Comparison of ENCODE assay signal across 12 mouse cellular contexts in genomic region chr9:95744845-95745613, GRCm38 (mm10). TPM values are rescaled to one million over a fixed set of nuclear protein-coding genes. Genes with fewer than 3 reads are reported as not detected.
A peak's percentile ranks its signal among the peaks of the same experiment; 100 is the strongest.
DNase-seq lines count a peak whose midpoint lies in the region; ATAC-seq and TF ChIP-seq lines count a peak whose summit lies in the region.
"Had no signal": no experiment of that assay in that cellular context is flagged by ENCODE, and none has a peak within 500 bp of the region (broad histone marks: within the 10 kb centered on the region; RNA-seq: fewer than 3 reads in every experiment).

No protein-coding gene starts in this region.

- H3K4me1 ChIP-seq in hindbrain, postnatal 0 days (ENCODE audit: insufficient read depth, low read length) = peaks cover 6% of the 10 kb centered on the region; the same call in 1 of the 2 replicates
- H3K4me1 ChIP-seq in hindbrain, embryonic 14.5 days (replicated peaks; ENCODE audit: control insufficient read depth, insufficient read depth, low read length) = peaks cover 15% of the 10 kb centered on the region
- no peaks in the 10 kb centered on the region for H3K4me1 ChIP-seq in lung, postnatal 0 days (ENCODE audit: insufficient read depth, low read depth, low read length)
- H3K4me1 ChIP-seq in lung, adult 2 months (ENCODE audit: control insufficient read depth, insufficient read depth, low read length) = no peaks in the 10 kb centered on the region; the same call in 1 of the 2 replicates
- peaks cover 6% of the 10 kb centered on the region; the same call in 1 of the 2 replicates for H3K4me1 ChIP-seq in thymus, adult 2 months (replicated peaks; ENCODE audit: control insufficient read depth, insufficient read depth, low read length)
- H3K4me1 ChIP-seq: hindbrain, embryonic 12.5 days had no signal

- H3K27me3 ChIP-seq in hindbrain, postnatal 0 days (ENCODE audit: insufficient read depth, low read length) = no peaks in the 10 kb centered on the region
- no peaks in the 10 kb centered on the region for H3K27me3 ChIP-seq in hindbrain, embryonic 14.5 days (ENCODE audit: control insufficient read depth, insufficient read depth, low read length)
- H3K27me3 ChIP-seq in lung, postnatal 0 days (replicated peaks; ENCODE audit: insufficient read depth, low read length) = no peaks in the 10 kb centered on the region
- H3K27me3 ChIP-seq in thymus, adult 2 months (ENCODE audit: control insufficient read depth, insufficient read depth, low read length) = no peaks in the 10 kb centered on the region; the same call in 1 of the 2 replicates
- H3K27me3 ChIP-seq: hindbrain, embryonic 12.5 days; neural tube, embryonic 15.5 days had no signal

- TF ChIP-seq POLR2A in lung, adult 2 months (IDR thresholded peaks at IDR 0.05; ENCODE audit: borderline replicate concordance, extremely low read depth, low read depth, low read length) = no peak
- no peak for TF ChIP-seq POLR2A in thymus, adult 2 months (IDR thresholded peaks at IDR 0.05; ENCODE audit: control insufficient read depth, extremely low read depth, insufficient read depth, low read length, poor library complexity)

- no peaks in the 10 kb centered on the region for H3K9me3 ChIP-seq in hindbrain, postnatal 0 days (ENCODE audit: low read length)
- no peaks in the 10 kb centered on the region for H3K9me3 ChIP-seq in hindbrain, embryonic 14.5 days (ENCODE audit: control insufficient read depth, low read length)
- no peaks in the 10 kb centered on the region for H3K9me3 ChIP-seq in lung, postnatal 0 days (ENCODE audit: low read length)
- H3K9me3 ChIP-seq: heart, embryonic 13.5 days; hindbrain, embryonic 12.5 days; neural tube, embryonic 15.5 days had no signal

- 0 out of 2 replicates have a peak overlapping the region, but pooled peaks have one; percentile 3 for H3K4me2 ChIP-seq in hindbrain, postnatal 0 days (ENCODE audit: low read depth, low read length)
- no peak overlapping the region for H3K4me2 ChIP-seq in hindbrain, embryonic 14.5 days (replicated peaks)
- H3K4me2 ChIP-seq in lung, postnatal 0 days (replicated peaks; ENCODE audit: low read depth, low read length) = no peak overlapping the region
- H3K4me2 ChIP-seq: heart, embryonic 13.5 days; hindbrain, embryonic 12.5 days; neural tube, embryonic 15.5 days had no signal

- H3K36me3 ChIP-seq in hindbrain, postnatal 0 days (ENCODE audit: insufficient read depth, low read length) = no peaks in the 10 kb centered on the region
- no peaks in the 10 kb centered on the region for H3K36me3 ChIP-seq in hindbrain, embryonic 14.5 days (replicated peaks; ENCODE audit: control insufficient read depth, insufficient read depth)
- H3K36me3 ChIP-seq in lung, postnatal 0 days (ENCODE audit: insufficient read depth, low read length) = no peaks in the 10 kb centered on the region
- no peaks in the 10 kb centered on the region for H3K36me3 ChIP-seq in thymus, adult 2 months (ENCODE audit: control insufficient read depth, insufficient read depth, low read length)
- H3K36me3 ChIP-seq: heart, embryonic 13.5 days; hindbrain, embryonic 12.5 days; neural tube, embryonic 15.5 days had no signal

- no peak overlapping the region for H3K9ac ChIP-seq in hindbrain, postnatal 0 days (replicated peaks; ENCODE audit: low read length)
- no peak overlapping the region for H3K9ac ChIP-seq in hindbrain, embryonic 14.5 days
- H3K9ac ChIP-seq in lung, postnatal 0 days (replicated peaks; ENCODE audit: low read depth) = no peak overlapping the region
- H3K9ac ChIP-seq: heart, embryonic 13.5 days; hindbrain, embryonic 12.5 days; neural tube, embryonic 15.5 days had no signal

- H3K27ac ChIP-seq in hindbrain, postnatal 0 days = no peak overlapping the region
- H3K27ac ChIP-seq in hindbrain, embryonic 14.5 days = no peak overlapping the region
- H3K27ac ChIP-seq in lung, postnatal 0 days (ENCODE audit: low read length) = no peak overlapping the region
- no peak overlapping the region for H3K27ac ChIP-seq in thymus, adult 2 months (ENCODE audit: control insufficient read depth, insufficient read depth, low read length)
- H3K27ac ChIP-seq: heart, embryonic 13.5 days; hindbrain, embryonic 12.5 days; neural tube, embryonic 15.5 days had no signal

- TF ChIP-seq CTCF in hindbrain, postnatal 0 days (IDR thresholded peaks at IDR 0.05; ENCODE audit: low read depth) = no peak
- no peak for TF ChIP-seq CTCF in lung, postnatal 0 days (IDR thresholded peaks at IDR 0.05)
- no peak for TF ChIP-seq CTCF in lung, adult 2 months (IDR thresholded peaks at IDR 0.05; ENCODE audit: insufficient read depth, low read length)
- no peak for TF ChIP-seq CTCF in thymus, adult 2 months (IDR thresholded peaks at IDR 0.05; ENCODE audit: borderline replicate concordance, control insufficient read depth, extremely low read depth, insufficient read depth, low read length, poor library complexity)

- no peak for TF ChIP-seq EP300 in lung, postnatal 0 days (IDR thresholded peaks at IDR 0.05)

- H3K4me3 ChIP-seq in hindbrain, postnatal 0 days (ENCODE audit: low read length) = no peak overlapping the region
- no peak overlapping the region for H3K4me3 ChIP-seq in hindbrain, embryonic 14.5 days (replicated peaks; ENCODE audit: low read length)
- H3K4me3 ChIP-seq in lung, postnatal 0 days (ENCODE audit: low read depth, low read length) = no peak overlapping the region
- no peak overlapping the region for H3K4me3 ChIP-seq in lung, adult 2 months (replicated peaks; ENCODE audit: extremely low read depth, low read depth, low read length)
- no peak overlapping the region for H3K4me3 ChIP-seq in thymus, adult 2 months (ENCODE audit: control insufficient read depth, insufficient read depth, low read length)
- H3K4me3 ChIP-seq: heart, embryonic 13.5 days; hindbrain, embryonic 12.5 days; neural tube, embryonic 15.5 days had no signal

- WGBS in hindbrain, postnatal 0 days = 58% methylated on average over 7 of the region's 7 CpGs
- WGBS in hindbrain, embryonic 14.5 days = 67% methylated on average over 7 of the region's 7 CpGs
- WGBS in lung, postnatal 0 days = 54% methylated on average over 7 of the region's 7 CpGs
- WGBS in lung, adult 2 months = 63% methylated on average over 7 of the region's 7 CpGs
- 57% methylated on average over 7 of the region's 7 CpGs for WGBS in thymus, adult 2 months

- ATAC-seq in hindbrain, postnatal 0 days = peak; percentile 18; the same call in 1 of the 2 replicates
- ATAC-seq in hindbrain, embryonic 14.5 days (ENCODE audit: low FRiP score) = no peak
- ATAC-seq in lung, postnatal 0 days = no peak
- ATAC-seq in megakaryocyte progenitor cell, adult 5-6 weeks (replicated peaks; ENCODE audit: poor library complexity) = peak; percentile 70
- ATAC-seq: forebrain, embryonic 16.5 days had no signal

- DNase-seq in hindbrain, postnatal 0 days (ENCODE audit: low spot score) = peak; percentile 29
- DNase-seq in hindbrain, embryonic 14.5 days (ENCODE audit: low spot score) = no peak
- DNase-seq in lung, postnatal 0 days (ENCODE audit: low spot score) = peak; percentile 23
- no peak for DNase-seq in lung, adult 2 months
- peak; percentile 59 for DNase-seq in kidney, adult 9 months
- no peak for DNase-seq in thymus, adult 2 months
- DNase-seq: gastrocnemius, postnatal 10 days had no signal

RNA-seq across cellular contexts. Expression of gene Trpc1, which starts 5.1 kb away (rescaled TPM):
- 22.9 and 23.2 TPM in 2 replicates for total RNA-seq in hindbrain, postnatal 0 days (2014; rRNA removed)
- 8.8 and 9.6 TPM in 2 replicates for polyA plus RNA-seq in hindbrain, postnatal 0 days (2015; fragmentation: Nextera tagmentation; extraction: Ambion mirVana)
- 11.8 and 12.3 TPM in 2 replicates for polyA plus RNA-seq in hindbrain, embryonic 14.5 days (2014; fragmentation: Nextera tagmentation; extraction: Ambion mirVana)
- polyA plus RNA-seq in lung, postnatal 0 days (2015; fragmentation: Nextera tagmentation; extraction: Ambion mirVana) = 4.7 and 4.9 TPM in 2 replicates
- polyA plus RNA-seq in lung, adult 2 months (2012; rRNA removed) = 5.7 and 6.4 TPM in 2 replicates
- 0.39 TPM in 1 of 2 replicates, not detected in the other for total RNA-seq in megakaryocyte progenitor cell, adult 5-6 weeks (2015)
- 0.33 TPM in 1 of 2 replicates, not detected in the other for total RNA-seq in megakaryocyte progenitor cell, adult 5-6 weeks (2017)
- 1.2 and 2.0 TPM in 2 replicates for polyA plus RNA-seq in thymus, adult 2 months (2012; rRNA removed)

Comparison
In these comparisons a context has a peak if more than half of its experiments do, and no peak if none do; other contexts are left out.
1. ATAC-seq: peak in hindbrain, postnatal 0 days (single experiment) and megakaryocyte progenitor cell, adult 5-6 weeks (single experiment); none in hindbrain, embryonic 14.5 days (single experiment) and lung, postnatal 0 days (single experiment).
2. DNase-seq: peak in hindbrain, postnatal 0 days (single experiment), lung, postnatal 0 days (single experiment) and kidney, adult 9 months (single experiment); none in hindbrain, embryonic 14.5 days (single experiment), lung, adult 2 months (single experiment) and thymus, adult 2 months (single experiment).